ENCODE assay signal across 8 mouse cellular contexts in the genomic region with DNA sequence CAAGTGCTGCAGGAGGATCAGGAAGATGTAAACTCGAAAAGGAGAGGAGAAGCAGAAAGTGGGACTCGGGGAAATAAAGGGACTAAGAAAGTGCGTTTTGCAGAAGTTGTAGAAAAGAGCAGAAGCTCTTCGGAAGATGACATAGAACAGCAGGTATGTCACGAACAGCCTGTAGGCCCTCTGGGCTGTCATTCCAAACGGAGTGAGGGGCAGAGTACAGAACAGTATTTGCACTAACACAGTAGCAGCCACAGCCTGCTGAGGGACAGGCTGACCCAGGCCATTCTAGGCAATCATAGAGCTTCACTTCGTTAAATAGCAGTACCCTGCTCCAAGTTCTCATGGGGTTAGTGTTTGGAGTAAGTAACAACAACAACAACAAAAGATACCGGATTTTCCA. TPM values are rescaled to one million over a fixed set of nuclear protein-coding genes. Genes with fewer than 3 reads are reported as not detected.
DNase-seq lines count a peak whose midpoint lies in the region; ATAC-seq lines count a peak whose summit lies in the region.

No protein-coding gene starts in this region.

- H3K4me1 ChIP-seq in megakaryocyte, embryonic 14.5 days: peaks cover 43% of the 10 kb centered on the region
- H3K4me1 ChIP-seq in forebrain, embryonic 10.5 days: peaks cover 27% of the 10 kb centered on the region
- peaks cover 15% of the 10 kb centered on the region for H3K4me1 ChIP-seq in limb, embryonic 15.5 days
- H3K4me1 ChIP-seq in stomach, embryonic 16.5 days (ENCODE audit: control insufficient read depth, insufficient read depth, low read length): peaks cover 18% of the 10 kb centered on the region

- H3K4me2 ChIP-seq in limb, embryonic 15.5 days: peak overlapping the region; percentile 87
- peak overlapping the region; percentile 85 for H3K4me2 ChIP-seq in stomach, embryonic 16.5 days (ENCODE audit: low read depth, low read length)

- no peak for ATAC-seq in megakaryocyte, adult 5-6 weeks (ENCODE audit: poor library complexity, severe bottlenecking)
- ATAC-seq in limb, embryonic 15.5 days (ENCODE audit: insufficient number of reproducible peaks, low FRiP score, low TSS enrichment, low read depth): no peak
- ATAC-seq in stomach, embryonic 16.5 days (ENCODE audit: insufficient read depth, low FRiP score): no peak

- no peak for DNase-seq in forebrain, embryonic 10.5 days (ENCODE audit: extremely low spot score, low spot score)
- no peak for DNase-seq in layer of hippocampus, postnatal 10 days (ENCODE audit: low spot score in 2 of 2)
- DNase-seq in retina, postnatal 1 day: no peak
- no peak for DNase-seq in cerebellum, postnatal 4 days (ENCODE audit: low spot score in 2 of 2)

- peak overlapping the region; percentile 88 for H3K27ac ChIP-seq in forebrain, embryonic 10.5 days
- no peak overlapping the region for H3K27ac ChIP-seq in limb, embryonic 15.5 days
- no peak overlapping the region for H3K27ac ChIP-seq in stomach, embryonic 16.5 days (ENCODE audit: low read length)

- peaks cover 17% of the 10 kb centered on the region for H3K27me3 ChIP-seq in megakaryocyte, embryonic 14.5 days (replicated peaks)
- H3K27me3 ChIP-seq in forebrain, embryonic 10.5 days (ENCODE audit: poor library complexity, severe bottlenecking): no peaks in the 10 kb centered on the region; the same call in 1 of the 2 replicates
- H3K27me3 ChIP-seq in limb, embryonic 15.5 days: 0 out of 2 replicates have a peak, but pooled peaks cover 4% of the 10 kb centered on the region
- peaks cover 3% of the 10 kb centered on the region; the same call in 1 of the 2 replicates for H3K27me3 ChIP-seq in stomach, embryonic 16.5 days (ENCODE audit: control insufficient read depth, insufficient read depth, low read length)

- H3K9ac ChIP-seq in limb, embryonic 15.5 days: 0 out of 2 replicates have a peak overlapping the region, but pooled peaks have one; percentile 79
- H3K9ac ChIP-seq in stomach, embryonic 16.5 days (ENCODE audit: low read length): peak overlapping the region; percentile 76

- H3K4me3 ChIP-seq in megakaryocyte, embryonic 14.5 days (replicated peaks): peak overlapping the region; percentile 97
- peak overlapping the region; percentile 98 for H3K4me3 ChIP-seq in forebrain, embryonic 10.5 days
- peak overlapping the region; percentile 94 for H3K4me3 ChIP-seq in limb, embryonic 15.5 days
- peak overlapping the region; percentile 68 for H3K4me3 ChIP-seq in stomach, embryonic 16.5 days (replicated peaks; ENCODE audit: low read length)

- 48% methylated on average over 8 of the region's 8 CpGs for WGBS in forebrain, embryonic 10.5 days
- WGBS in limb, embryonic 15.5 days: 42% methylated on average over 8 of the region's 8 CpGs
- WGBS in stomach, embryonic 16.5 days: 37% methylated on average over 8 of the region's 8 CpGs

- no peaks in the 10 kb centered on the region for H3K9me3 ChIP-seq in megakaryocyte, embryonic 14.5 days
- H3K9me3 ChIP-seq in forebrain, embryonic 10.5 days: no peaks in the 10 kb centered on the region
- H3K9me3 ChIP-seq in limb, embryonic 15.5 days: no peaks in the 10 kb centered on the region
- no peaks in the 10 kb centered on the region for H3K9me3 ChIP-seq in stomach, embryonic 16.5 days (replicated peaks; ENCODE audit: control insufficient read depth, low read length)

- H3K36me3 ChIP-seq in megakaryocyte, embryonic 14.5 days (replicated peaks; ENCODE audit: low read length): peaks cover 45% of the 10 kb centered on the region
- H3K36me3 ChIP-seq in forebrain, embryonic 10.5 days (replicated peaks): peaks cover 49% of the 10 kb centered on the region
- peaks cover 38% of the 10 kb centered on the region for H3K36me3 ChIP-seq in limb, embryonic 15.5 days
- 0 out of 2 replicates have a peak, but pooled peaks cover 5% of the 10 kb centered on the region for H3K36me3 ChIP-seq in stomach, embryonic 16.5 days (ENCODE audit: control insufficient read depth, insufficient read depth, low read length)

RNA-seq across cellular contexts. Expression of gene Nom1, which starts 1.0 kb away (rescaled TPM):
- polyA plus RNA-seq in megakaryocyte, embryonic 14.5 days (2012; ENCODE audit: insufficient read depth, low replicate concordance): 3.1 and 3.7 TPM in 2 replicates
- 6.8 and 18.6 TPM in 2 replicates for total RNA-seq in megakaryocyte, adult 5-6 weeks (2015)
- 7.0 and 7.8 TPM in 2 replicates for total RNA-seq in megakaryocyte, adult 5-6 weeks (2017)
- polyA plus RNA-seq in forebrain, embryonic 10.5 days (2016; fragmentation: Nextera tagmentation; extraction: Ambion mirVana): 35.1 and 40.6 TPM in 2 replicates
- 25.8 and 26.8 TPM in 2 replicates for polyA plus RNA-seq in limb, embryonic 15.5 days (2015; fragmentation: Nextera tagmentation; extraction: Ambion mirVana)
- polyA plus RNA-seq in stomach, embryonic 16.5 days (2015; fragmentation: Nextera tagmentation; extraction: Ambion mirVana): 26.5 and 28.5 TPM in 2 replicates
- 10 to 100 TPM; 22.2 to 22.7 TPM for total RNA-seq in layer of hippocampus, postnatal 10 days (2021)

RNA-seq across cellular contexts. Expression of gene Mnx1, which starts 42.8 kb away (rescaled TPM):
- not detected in 2 replicates for polyA plus RNA-seq in megakaryocyte, embryonic 14.5 days (2012; ENCODE audit: insufficient read depth, low replicate concordance)
- total RNA-seq in megakaryocyte, adult 5-6 weeks (2015): not detected in 2 replicates
- total RNA-seq in megakaryocyte, adult 5-6 weeks (2017): not detected in 2 replicates
- polyA plus RNA-seq in forebrain, embryonic 10.5 days (2016; fragmentation: Nextera tagmentation; extraction: Ambion mirVana): not detected in 2 replicates
- polyA plus RNA-seq in limb, embryonic 15.5 days (2015; fragmentation: Nextera tagmentation; extraction: Ambion mirVana): not detected in 2 replicates
- polyA plus RNA-seq in stomach, embryonic 16.5 days (2015; fragmentation: Nextera tagmentation; extraction: Ambion mirVana): 0.75 and 1.1 TPM in 2 replicates
- total RNA-seq in layer of hippocampus, postnatal 10 days (2021): not detected

RNA-seq across cellular contexts. Expression of gene Lmbr1, which starts 57.3 kb away (rescaled TPM):
- polyA plus RNA-seq in megakaryocyte, embryonic 14.5 days (2012; ENCODE audit: insufficient read depth, low replicate concordance): 0.41 TPM in 1 of 2 replicates, not detected in the other
- total RNA-seq in megakaryocyte, adult 5-6 weeks (2015): 0.27 and 0.33 TPM in 2 replicates
- total RNA-seq in megakaryocyte, adult 5-6 weeks (2017): 2.0 and 2.1 TPM in 2 replicates
- polyA plus RNA-seq in forebrain, embryonic 10.5 days (2016; fragmentation: Nextera tagmentation; extraction: Ambion mirVana): 9.1 and 9.7 TPM in 2 replicates
- 11.7 TPM in 2 replicates for polyA plus RNA-seq in limb, embryonic 15.5 days (2015; fragmentation: Nextera tagmentation; extraction: Ambion mirVana)
- polyA plus RNA-seq in stomach, embryonic 16.5 days (2015; fragmentation: Nextera tagmentation; extraction: Ambion mirVana): 11.2 and 12.2 TPM in 2 replicates
- total RNA-seq in layer of hippocampus, postnatal 10 days (2021): 10 to 100 TPM; 34.1 to 39.2 TPM
